Mouse (Mus musculus) kidney, adult 2 months (tissue): ENCODE results near the gene Fars2.

Experiments
- CTCF ChIP-seq: fragments of 200-500 bp; conservative IDR thresholded peaks from 2 replicates; pipeline ENCODE4 v1.5.1; 2011; ENCODE audit warnings: low read depth, mild to moderate bottlenecking, control low read depth, low read length, moderate library complexity, mixed read lengths; ENCODE audit not compliant: insufficient read depth, insufficient read length
- POLR2A ChIP-seq: fragments of 200-500 bp; IDR thresholded peaks from one replicate; pipeline ENCODE4 v1.6.1; 2011; ENCODE audit warnings: low read depth, low read length, control low read depth

DNA sequence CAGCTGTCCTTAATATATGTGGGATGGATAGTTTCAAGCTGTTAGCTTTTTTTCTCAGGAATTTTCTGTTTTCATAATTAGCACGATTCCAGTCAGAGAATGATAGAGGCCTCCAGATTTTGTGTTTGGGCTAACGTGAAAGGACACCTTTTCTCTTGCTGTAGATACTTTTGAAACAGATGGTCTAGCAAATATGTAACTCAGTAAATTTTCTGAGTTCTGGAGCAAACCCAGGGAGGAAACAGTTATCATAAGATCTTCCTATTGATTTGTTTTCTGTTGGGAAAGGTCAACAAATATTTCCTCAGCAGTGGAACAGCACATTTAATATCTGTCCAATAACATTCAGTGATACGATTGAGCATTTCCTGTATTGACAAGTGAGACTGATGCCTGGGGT is 209.3 kb downstream of the Fars2 start:
- no peak for TF ChIP-seq POLR2A
- no peak for TF ChIP-seq CTCF
